20 mouse cellular contexts compared by ENCODE assay signal in genomic region chr17:10405906-10406305, GRCm38 (mm10).
DNase-seq lines count a peak whose midpoint lies in the region; ATAC-seq lines count a peak whose summit lies in the region.
"Had no signal": no experiment of that assay in that cellular context is flagged by ENCODE, and none has a peak within 500 bp of the region (broad histone marks: within the 10 kb centered on the region; RNA-seq: fewer than 3 reads in every experiment).

No protein-coding gene starts in this region.

- H3K9me3 ChIP-seq in midbrain, embryonic 10.5 days (replicated peaks): no peaks in the 10 kb centered on the region
- no peaks in the 10 kb centered on the region for H3K9me3 ChIP-seq in midbrain, embryonic 16.5 days (replicated peaks; ENCODE audit: control insufficient read depth, low read length, poor library complexity, severe bottlenecking)
- no peaks in the 10 kb centered on the region for H3K9me3 ChIP-seq in midbrain, embryonic 14.5 days (ENCODE audit: control insufficient read depth, low read length)
- H3K9me3 ChIP-seq: embryonic facial prominence, embryonic 12.5 days; heart, embryonic 15.5 days; megakaryocyte, embryonic 14.5 days; stomach, embryonic 15.5 days had no signal

- H3K4me1 ChIP-seq in midbrain, embryonic 10.5 days: peaks cover 43% of the 10 kb centered on the region
- peaks cover 7% of the 10 kb centered on the region for H3K4me1 ChIP-seq in midbrain, embryonic 16.5 days (ENCODE audit: control insufficient read depth, insufficient read depth, low read length)
- peaks cover 19% of the 10 kb centered on the region for H3K4me1 ChIP-seq in midbrain, embryonic 14.5 days (ENCODE audit: control insufficient read depth, insufficient read depth, low read length)
- H3K4me1 ChIP-seq: megakaryocyte, embryonic 14.5 days; stomach, embryonic 15.5 days had no signal

- WGBS in midbrain, embryonic 10.5 days: 18% methylated on average over 7 of the region's 7 CpGs
- WGBS in midbrain, embryonic 16.5 days: 16% methylated on average over 7 of the region's 7 CpGs
- 10% methylated on average over 7 of the region's 7 CpGs for WGBS in midbrain, embryonic 14.5 days

- H3K4me3 ChIP-seq in midbrain, embryonic 10.5 days: peak overlapping the region; percentile 27
- H3K4me3 ChIP-seq in midbrain, embryonic 16.5 days (ENCODE audit: low read depth, low read length): no peak overlapping the region
- H3K4me3 ChIP-seq in midbrain, embryonic 14.5 days (replicated peaks; ENCODE audit: low read depth, low read length): no peak overlapping the region
- H3K4me3 ChIP-seq: embryonic facial prominence, embryonic 12.5 days; heart, embryonic 15.5 days; megakaryocyte, embryonic 14.5 days; stomach, embryonic 15.5 days had no signal

- H3K36me3 ChIP-seq in midbrain, embryonic 10.5 days: no peaks in the 10 kb centered on the region
- H3K36me3 ChIP-seq in midbrain, embryonic 16.5 days (ENCODE audit: control insufficient read depth, insufficient read depth, low read length): no peaks in the 10 kb centered on the region
- H3K36me3 ChIP-seq in midbrain, embryonic 14.5 days (ENCODE audit: control insufficient read depth, insufficient read depth, low read length): no peaks in the 10 kb centered on the region
- H3K36me3 ChIP-seq: embryonic facial prominence, embryonic 12.5 days; heart, embryonic 15.5 days; stomach, embryonic 15.5 days had no signal

- H3K27me3 ChIP-seq in midbrain, embryonic 10.5 days (ENCODE audit: low read depth, poor library complexity, severe bottlenecking): no peaks in the 10 kb centered on the region
- H3K27me3 ChIP-seq in midbrain, embryonic 16.5 days (ENCODE audit: control insufficient read depth, insufficient read depth, low read depth, low read length): no peaks in the 10 kb centered on the region
- H3K27me3 ChIP-seq in midbrain, embryonic 14.5 days (ENCODE audit: control insufficient read depth, insufficient read depth, low read length): no peaks in the 10 kb centered on the region
- H3K27me3 ChIP-seq: embryonic facial prominence, embryonic 12.5 days; heart, embryonic 15.5 days; Patski; stomach, embryonic 15.5 days had no signal

- no peak overlapping the region for H3K4me2 ChIP-seq in midbrain, embryonic 16.5 days (ENCODE audit: low read length)
- H3K4me2 ChIP-seq in midbrain, embryonic 14.5 days (ENCODE audit: low read length): peak overlapping the region; percentile 33
- H3K4me2 ChIP-seq: embryonic facial prominence, embryonic 12.5 days; heart, embryonic 15.5 days; stomach, embryonic 15.5 days had no signal

- H3K9ac ChIP-seq in midbrain, embryonic 16.5 days (ENCODE audit: low read depth, low read length): no peak overlapping the region
- no peak overlapping the region; the same call in 1 of the 2 replicates for H3K9ac ChIP-seq in midbrain, embryonic 14.5 days (replicated peaks; ENCODE audit: low read length)
- H3K9ac ChIP-seq: embryonic facial prominence, embryonic 12.5 days; heart, embryonic 15.5 days; stomach, embryonic 15.5 days had no signal

- ATAC-seq in frontal cortex, adult (ENCODE audit: low TSS enrichment): peak; percentile 14; the same call in 1 of the 2 replicates
- ATAC-seq in midbrain, embryonic 16.5 days: no peak
- no peak for ATAC-seq in midbrain, embryonic 14.5 days (ENCODE audit: low FRiP score, low TSS enrichment)
- ATAC-seq: hindbrain, embryonic 16.5 days; Patski had no signal

- no peak for DNase-seq in frontal cortex, adult 2 months (ENCODE audit: extremely low spot score in 1 of 2, low spot score in 1 of 2)
- DNase-seq in midbrain, embryonic 10.5 days (ENCODE audit: low spot score): no peak
- peak; percentile 47 for DNase-seq in embryo, embryonic 10.5 days (ENCODE audit: low spot score)
- no peak for DNase-seq in midbrain, embryonic 14.5 days
- DNase-seq in c-Kit-positive CD71-positive TER-119-positive erythroid progenitor cells, embryonic 14.5 days (ENCODE audit: low spot score): no peak
- DNase-seq in ovary, adult 18-20 months (ENCODE audit: low spot score): no peak
- DNase-seq: B cell, adult 2 months; cerebellum, postnatal 14 days; kidney, adult 11 months; kidney, postnatal 10 days; lung, postnatal 10 days; thymus, postnatal 14 days had no signal

- H3K27ac ChIP-seq in midbrain, embryonic 10.5 days (replicated peaks): peak overlapping the region; percentile 80
- H3K27ac ChIP-seq in midbrain, embryonic 16.5 days (ENCODE audit: low read length): no peak overlapping the region
- no peak overlapping the region for H3K27ac ChIP-seq in midbrain, embryonic 14.5 days (replicated peaks; ENCODE audit: low read depth, low read length)
- H3K27ac ChIP-seq: embryonic facial prominence, embryonic 12.5 days; stomach, embryonic 15.5 days had no signal
